Mouse (Mus musculus): ENCODE measurements around the gene Kat5.
A peak's percentile ranks its signal among the peaks of the same experiment; 100 is the strongest.

The Kat5 gene

DNA sequence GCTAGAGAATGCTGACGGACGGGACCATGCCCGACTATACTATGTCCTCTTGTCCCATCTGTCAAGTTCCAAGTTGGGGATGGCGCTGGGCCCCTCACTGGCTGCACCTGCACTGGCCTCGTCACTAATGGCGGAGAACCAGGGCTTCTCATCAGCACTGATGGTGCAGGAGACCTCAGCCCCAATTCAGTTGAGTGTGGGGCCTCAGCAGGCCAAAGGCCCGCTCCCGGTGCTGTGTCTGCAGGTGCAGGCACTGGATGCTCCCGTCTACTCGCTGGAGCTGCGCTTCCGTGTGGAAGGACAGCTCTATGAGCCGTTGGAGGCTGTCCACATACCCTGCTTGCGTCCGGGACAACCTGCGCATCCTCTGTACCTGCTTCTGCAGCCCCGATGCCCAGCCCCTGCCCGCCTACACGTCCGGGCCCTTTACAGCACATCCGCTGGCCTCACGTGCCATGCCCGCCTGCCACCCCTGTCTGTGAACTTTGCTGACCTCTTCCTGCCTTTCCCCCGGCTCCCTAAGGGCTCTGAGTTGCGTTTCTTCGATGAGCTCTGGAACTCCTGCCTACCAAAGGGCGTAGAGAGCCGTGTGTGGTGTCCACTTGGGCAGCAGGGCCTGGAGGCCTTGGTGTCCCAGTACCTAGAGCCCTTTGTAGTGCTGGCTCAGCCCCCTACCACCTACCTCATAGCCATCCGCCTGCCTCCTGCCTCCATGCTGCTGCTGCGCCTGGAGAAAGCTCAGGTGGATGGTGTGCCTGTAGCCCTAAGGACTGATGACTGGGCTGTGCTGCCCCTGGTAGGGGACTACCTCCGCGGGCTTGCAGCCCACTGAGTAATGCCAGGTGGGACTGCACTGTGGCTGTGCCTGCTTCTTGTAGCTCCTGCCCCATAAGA lies 39.4 kb downstream of the Kat5 start:
- DNase-seq, result no peak

DNA sequence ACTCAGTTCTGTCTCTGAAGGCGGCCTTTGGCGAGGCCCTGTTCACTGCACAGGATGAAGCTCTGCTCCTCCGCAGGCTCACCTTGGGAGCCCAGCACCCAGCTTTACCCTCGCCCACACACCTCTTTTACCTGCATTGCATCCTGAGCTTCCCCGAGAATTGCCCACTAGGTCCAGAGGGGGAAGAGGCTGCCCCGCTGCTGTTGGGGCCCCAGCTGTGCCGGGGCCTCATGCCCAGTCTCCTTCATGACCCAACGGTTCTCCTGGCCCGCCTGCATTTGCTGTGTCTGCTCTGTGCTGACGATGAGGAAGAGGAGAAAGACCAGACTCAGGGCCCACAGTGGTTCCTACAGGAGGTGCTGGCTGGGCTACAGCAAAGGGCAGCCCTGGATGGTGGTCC lies 40.5 kb downstream of the Kat5 start:
- no peak for DNase-seq

DNA sequence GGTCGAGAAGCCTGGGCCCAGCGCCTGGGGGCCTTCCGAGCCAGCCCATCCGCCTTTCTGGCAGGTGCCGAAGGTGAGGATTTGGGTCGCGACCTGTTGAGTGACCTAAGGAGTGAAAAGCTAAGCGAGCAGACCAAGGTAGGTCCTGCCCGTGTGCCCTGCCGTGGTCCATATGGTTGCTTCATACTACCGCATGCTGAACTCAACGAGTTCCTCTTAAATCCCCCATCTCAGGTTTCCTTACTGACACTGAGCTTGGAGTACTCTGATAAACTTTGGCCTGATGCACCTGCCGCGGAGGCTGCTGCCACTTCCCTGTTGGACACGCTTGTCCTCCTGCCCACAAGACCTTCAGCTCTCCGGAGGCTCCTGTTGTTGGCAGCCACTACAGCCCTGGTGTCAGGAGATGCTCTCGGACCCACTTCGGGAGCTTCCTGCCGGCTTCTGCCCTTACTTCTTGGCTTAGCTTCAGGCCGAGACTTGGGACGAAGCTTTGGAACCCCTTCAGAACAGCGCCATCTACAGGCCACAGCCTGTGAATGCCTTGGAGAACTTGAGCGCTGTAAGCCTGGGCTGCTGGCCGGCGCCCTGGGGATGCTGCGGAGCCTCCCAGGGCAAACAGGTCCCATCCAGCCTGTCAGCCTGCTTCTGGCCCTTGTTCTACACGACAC lies 41.4 kb downstream of the Kat5 start:
- peak; percentile 89 for DNase-seq

DNA sequence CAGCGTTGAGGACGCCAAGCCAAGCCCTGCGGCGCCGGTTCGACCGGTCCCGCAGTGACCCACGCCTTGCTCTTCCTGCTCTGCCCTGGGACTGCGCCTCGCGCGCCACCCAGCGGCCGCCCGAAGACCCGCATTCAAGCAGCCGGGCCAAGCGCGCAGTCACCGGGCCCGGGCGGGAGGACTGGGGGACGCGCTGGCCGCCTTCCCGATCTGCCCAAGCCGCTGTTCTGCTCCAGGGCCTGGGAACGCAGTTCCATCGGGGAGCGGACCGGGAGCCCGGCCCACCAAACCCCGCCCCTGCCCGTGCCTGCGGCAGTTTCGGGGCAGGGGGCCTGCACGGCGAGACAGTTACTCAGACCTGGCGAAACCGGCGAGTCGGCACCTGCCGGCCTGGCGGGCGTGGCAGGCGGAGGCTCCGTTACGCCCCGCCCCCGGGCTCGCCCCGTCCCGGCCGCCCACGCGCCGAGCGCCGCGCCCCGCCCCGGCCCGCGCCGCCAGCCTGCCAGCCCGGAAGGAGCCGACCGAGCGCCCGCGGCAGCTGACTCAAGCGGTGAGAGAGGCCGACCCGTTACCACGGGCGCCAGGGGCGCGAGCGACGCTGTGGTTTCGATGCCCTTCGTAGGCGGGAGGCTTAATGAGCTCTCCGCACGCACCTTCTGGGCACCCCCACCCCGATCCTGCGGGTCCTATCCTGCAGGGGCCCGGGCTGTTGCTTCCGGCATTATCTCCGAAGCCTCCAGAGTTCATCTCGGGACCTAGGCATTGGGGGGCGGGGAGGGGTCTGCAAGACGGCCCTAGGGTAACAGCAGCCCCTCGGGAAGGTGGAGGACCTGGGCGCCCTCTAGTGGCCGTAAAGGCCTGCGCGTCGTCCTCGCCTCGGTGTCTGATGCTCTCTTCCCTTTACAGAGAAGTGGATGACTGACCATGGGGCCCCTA lies 42.2 kb downstream of the Kat5 start, which contains the start of gene Ap5b1:
Gene Ap5b1, plus strand, starts transcription at position 492 of the 936 bp plus-strand sequence.
- peak; percentile 95 for DNase-seq

DNA sequence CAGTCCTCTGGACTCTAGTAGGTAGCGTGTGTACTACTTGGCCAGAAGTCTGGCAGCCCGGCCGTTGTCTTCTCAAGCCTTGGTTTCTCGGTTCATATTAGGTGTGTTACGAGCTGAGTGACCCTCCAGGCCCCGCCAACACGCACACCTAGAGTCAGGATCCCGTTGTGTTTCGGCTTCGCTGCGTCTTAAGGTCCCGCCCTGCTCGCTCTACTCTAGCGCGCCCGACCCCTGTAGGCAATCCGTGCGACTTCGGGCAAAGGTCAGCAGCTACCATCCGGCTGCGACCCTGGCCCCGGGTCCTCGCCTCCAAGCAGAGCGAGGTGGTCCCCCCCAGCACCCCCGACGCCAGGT lies 42.9 kb downstream of the Kat5 start:
- no peak for DNase-seq

DNA sequence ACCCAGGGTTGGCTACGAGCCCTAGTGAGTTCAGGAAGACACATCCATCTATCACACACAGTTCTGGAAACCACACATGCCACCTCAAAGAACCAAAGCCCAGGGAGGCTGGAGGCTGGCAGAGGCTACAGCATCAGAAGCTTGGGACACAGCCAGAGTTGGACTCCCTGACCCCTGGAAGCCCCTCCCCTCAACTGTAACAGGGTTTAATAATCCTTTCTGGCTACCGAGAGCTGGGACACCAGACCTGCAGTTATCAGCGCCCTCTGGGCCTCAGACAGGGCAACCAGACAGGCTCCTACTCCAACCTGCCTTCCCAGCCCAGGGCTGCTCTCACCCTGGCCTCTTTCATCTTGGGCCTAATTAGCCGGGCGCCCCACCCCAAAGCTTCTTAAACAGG lies 43.7 kb downstream of the Kat5 start:
- DNase-seq, result peak; percentile 28

DNA sequence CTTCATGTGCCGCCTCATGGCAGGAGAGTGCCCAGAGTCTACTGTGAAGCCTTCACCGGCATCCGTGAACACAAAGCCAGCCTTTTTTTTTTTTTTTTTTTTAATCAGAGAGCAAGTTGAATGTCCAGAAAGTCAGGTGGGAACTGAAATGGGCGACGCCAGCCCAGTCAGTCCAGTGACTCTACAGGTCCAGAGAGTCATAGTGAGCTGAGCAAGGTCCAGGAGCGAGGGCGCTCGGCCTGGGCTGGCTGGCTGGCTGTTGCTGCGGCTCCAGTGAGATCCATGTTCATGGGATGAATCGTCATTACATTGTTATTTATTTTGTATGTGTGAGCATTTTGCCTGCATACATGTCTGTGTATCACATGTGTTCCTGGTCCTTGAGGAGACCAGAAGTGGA lies 47.3 kb downstream of the Kat5 start:
- no peak for DNase-seq

DNA sequence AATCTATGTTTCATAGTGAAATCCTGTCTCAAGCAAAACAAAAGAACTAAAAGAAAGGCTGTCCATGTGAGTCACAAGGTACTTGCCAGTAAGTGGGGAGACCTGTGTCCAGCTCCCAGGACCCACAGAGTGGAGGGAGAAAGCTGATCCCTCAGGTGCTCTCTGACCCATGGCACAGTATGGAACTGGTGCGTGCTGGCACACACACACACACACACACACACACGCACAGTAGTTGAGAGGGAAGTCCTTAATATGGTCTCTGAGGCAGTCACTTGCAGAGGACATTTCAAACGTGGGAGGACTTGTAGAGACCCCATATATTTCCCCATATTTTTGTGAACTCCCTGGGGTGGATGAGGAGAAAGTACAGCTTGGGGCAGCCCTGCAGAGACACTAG lies 48.2 kb downstream of the Kat5 start:
- no peak for DNase-seq

DNA sequence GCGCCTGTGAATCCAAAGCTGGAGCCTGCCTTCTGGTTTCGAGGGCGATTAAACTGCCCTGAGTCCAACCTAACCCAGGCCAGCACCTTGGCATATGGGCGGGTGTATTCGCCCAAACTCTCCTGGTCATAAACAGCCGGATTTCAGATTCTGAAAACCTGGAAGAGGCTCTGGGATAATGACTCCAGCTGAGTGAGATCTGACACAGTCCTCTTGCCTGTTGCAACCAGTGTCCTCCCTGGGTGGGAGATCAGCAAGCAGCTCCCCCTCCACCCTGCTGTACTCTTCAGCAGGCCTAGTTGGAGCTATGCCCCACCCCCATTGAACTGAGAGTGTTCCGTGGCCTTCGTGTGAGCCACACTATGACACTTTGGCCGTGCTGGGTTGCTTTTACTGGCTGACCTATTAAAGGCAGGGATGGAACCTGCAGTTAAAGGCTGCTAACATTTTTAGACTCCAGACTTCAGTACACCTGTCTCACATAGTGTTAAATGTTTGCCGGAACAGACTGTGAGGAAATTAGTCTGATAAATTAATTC lies 48.7 kb downstream of the Kat5 start:
- DNase-seq, result no peak

DNA sequence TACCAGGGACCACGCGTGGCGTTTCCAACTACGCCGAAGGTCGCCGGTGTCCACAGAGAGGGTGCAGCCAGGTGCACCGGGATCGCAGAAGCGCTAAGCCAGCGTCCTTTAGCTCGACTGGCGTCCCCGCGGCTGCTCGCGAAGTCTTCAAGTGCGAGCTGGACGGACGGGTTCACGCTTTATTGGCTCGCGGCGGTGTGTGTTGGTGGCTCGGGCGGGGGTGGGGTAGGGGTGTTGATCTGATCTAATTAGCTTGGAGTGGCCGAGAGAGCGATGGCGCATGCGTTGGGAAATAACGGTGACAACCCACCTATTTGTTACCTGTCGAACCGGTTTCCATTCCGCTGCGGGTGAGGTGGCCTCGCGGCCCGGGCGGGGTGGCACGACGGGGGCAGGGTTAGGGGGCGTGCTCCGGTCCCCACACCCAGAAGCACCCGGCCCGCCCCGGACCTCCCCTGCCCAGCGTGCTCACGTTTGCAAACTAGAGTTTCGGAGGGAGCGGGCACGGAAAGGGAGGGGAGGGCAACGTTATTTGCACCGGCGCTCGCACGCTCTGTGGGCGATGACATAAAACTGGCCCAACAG lies 49.5 kb downstream of the Kat5 start, which contains the start of gene Ovol1:
Gene Ovol1, minus strand, starts transcription at position 190 of the 585 bp plus-strand sequence.
- peak; percentile 32 for DNase-seq

DNA sequence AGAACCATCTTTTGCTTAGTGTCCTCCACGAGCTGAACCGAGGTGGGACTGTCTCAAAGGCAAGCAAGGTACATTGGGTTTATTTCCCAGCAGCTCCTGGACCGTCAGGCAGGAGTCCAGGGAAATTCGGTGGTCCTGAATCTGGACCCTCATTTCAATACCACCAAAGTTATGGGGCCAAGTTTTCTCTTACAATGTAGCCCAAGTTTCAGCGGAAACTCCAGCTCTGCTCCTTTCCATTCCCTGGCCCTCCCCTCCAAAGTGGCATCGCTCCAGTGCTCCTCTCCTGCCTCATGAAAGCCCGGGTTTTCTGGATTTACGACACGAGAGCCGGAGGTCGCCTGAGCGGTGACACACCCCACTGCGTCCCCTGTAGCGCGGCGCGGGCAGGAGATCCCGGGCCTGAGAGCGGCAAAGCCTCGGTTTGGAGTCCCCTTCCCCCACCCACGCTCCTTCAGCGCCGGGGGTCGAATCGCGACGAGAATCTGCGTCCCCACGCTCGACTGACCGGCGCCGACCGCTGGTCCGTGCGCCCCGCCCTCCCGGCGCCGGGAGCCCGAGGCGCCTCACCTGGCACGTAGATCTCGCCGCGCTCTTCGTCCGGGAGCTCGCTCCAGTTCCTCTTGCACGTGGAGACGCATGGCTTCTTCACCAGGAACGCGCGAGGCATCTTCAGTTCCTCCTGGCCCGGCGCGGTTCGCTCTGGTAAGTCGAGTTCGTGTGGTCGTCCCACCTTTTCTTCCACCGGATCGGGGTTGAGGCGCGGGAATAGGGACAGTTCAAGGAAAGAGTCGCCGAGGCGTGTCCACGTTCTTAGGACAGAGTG lies 50.2 kb downstream of the Kat5 start:
- peak; percentile 30 for DNase-seq

DNA sequence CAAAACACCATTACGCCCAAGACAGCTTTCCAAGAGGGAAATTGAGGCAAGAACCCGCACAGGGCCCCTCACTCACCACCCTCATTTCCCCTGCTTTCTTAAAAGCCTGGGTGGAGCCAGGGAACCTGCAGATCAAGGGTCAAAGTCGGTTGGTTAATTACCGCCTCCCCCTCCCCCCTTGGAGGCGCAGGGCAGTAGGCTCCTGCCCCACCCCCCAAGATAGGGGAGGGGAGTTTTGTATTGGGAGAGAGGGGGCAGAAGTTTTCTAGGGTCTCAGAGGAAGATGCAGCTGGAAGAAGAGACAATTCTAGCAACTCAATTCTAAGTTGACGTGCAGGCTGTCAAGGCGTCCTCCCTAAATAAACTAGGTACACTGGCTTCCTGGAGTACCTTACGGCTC lies 50.8 kb downstream of the Kat5 start:
- no peak for DNase-seq

DNA sequence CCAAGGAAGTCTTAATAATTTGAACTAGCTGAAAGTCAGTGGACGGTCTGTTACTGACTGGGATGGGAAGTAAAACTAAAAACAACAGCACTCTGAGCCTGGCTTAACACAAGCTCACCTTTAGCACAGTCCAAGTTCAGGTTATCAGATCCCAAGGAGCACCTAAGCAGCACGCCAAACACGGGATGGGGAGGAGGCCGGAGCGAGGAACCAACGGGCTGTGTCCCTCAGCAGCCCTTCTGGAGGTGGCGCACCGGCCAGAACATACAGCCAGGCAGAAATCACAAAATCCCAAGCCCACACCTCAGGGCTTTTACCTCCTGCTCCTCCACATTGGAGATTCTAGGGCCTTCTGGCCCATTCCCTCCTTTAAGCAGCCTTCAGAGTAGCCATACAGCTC lies 51.3 kb downstream of the Kat5 start:
- no peak for DNase-seq

DNA sequence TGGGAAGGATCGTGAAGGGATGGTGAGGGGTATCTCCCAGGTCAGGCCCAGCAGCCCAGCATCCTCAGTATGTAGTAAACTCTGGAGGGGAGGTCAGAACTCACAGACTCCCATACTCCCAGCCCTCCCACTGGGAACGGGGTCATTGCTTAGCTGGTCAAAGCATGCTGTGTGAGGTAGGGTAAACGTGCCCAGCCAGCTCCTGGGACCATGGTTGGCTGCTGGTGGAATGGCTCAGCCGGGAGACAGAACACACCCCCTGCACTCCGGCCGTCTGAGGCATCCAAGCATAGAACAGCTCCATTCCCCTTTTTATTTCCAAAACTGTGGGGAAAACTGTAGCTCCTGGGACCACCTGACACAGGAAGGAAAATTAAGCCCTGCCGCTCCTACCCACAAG lies 51.9 kb downstream of the Kat5 start:
- DNase-seq, result no peak

DNA sequence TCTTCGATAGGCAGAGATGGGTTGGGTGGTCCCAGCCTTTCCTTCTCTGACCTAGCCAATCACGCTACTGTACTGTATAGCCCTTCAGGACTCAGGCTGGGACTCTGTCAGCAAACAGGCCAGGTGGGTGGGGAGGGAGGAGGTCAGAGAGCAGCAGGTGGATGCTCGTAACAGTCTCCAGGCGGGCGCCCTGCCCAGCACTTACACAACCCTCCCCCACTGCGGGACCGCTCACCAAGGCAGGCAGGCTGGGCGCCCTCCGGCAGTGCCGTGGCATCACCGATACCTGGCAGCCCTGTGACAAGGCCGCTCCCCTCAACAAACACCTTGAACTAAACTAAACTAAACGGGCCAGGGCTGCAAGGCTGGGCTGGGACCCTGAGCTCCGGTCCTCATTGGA lies 55.8 kb downstream of the Kat5 start:
- DNase-seq, result no peak

DNA sequence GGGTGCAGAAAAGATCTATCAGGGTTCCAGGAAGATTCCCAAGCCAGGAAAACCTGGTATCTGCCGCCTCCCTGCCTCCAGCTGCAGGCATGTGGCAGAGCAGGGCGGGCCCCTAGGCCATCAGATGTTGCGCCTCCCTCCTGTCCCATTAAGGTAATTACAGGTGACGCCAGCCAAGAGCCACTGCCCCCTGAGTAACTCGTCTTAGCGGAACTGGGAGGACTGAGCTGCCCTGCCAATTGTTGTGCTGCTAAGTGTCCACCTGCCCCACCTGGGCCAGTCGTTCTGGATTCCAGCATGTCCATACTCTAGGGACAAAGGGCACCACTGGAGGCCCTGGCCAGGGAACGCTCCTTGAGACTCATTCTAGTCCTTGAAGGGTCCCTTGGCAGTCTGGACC lies 56.2 kb downstream of the Kat5 start:
- no peak for DNase-seq
